Mouse (Mus musculus): ENCODE data around the gene Nlrp2.

The Nlrp2 gene

GRCm38 (mm10) chr7:5350935-5351334 is at the start of gene Nlrp2:
TSS of gene Nlrp2 (minus strand) at chr7:5351035.
- DNase-seq (ENCODE audit: low spot score in 2 of 2) = no peak

- no peak for DNase-seq (ENCODE audit: low spot score in 2 of 2)
These were observed 15.9 kb upstream of the Nlrp2 start for GRCm38 (mm10) chr7:5366724-5367123.

GRCm38 (mm10) chr7:5363599-5363998 is 12.8 kb upstream of the Nlrp2 start:
- DNase-seq (ENCODE audit: low spot score in 2 of 2) = no peak

GRCm38 (mm10) chr7:5350237-5350636 is 598 bp downstream of the Nlrp2 start, which contains the start of gene Gm5065:
TSS of gene Gm5065 (plus strand) at chr7:5350537.
- DNase-seq (ENCODE audit: low spot score in 2 of 2) = no peak

GRCm38 (mm10) chr7:5327511-5327910 is 23.3 kb downstream of the Nlrp2 start:
- DNase-seq (ENCODE audit: low spot score in 2 of 2) = no peak

GRCm38 (mm10) chr7:5288281-5288680 is 62.6 kb downstream of the Nlrp2 start:
- no peak for DNase-seq (ENCODE audit: low spot score in 2 of 2)

GRCm38 (mm10) chr7:5263051-5263450 is 87.8 kb downstream of the Nlrp2 start:
- DNase-seq (ENCODE audit: low spot score in 2 of 2) = no peak
